Comparison of ENCODE assay signal across 1 mouse cellular context in the genomic region with DNA sequence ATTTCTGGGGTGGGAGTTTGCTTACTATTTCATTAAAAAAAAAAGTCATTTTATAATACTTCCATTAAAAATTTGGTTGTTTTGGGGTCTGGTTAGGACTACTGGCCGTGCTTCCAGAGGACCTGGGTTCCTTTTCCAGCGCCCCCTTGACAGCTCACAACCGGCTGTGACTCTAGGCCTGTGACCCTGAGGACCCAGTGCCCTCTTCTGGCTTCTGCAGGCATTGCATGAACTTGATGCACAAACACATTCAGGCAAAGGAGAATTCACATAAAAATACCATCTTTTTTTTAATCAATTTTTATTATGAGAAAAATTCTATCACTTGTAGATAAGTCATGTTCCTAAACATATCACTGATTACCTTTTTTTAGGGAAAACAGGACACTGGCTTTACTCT. TPM values are rescaled to one million over a fixed set of nuclear protein-coding genes. Genes with fewer than 3 reads are reported as not detected.
"Had no signal": no experiment of that assay in that cellular context is flagged by ENCODE, and none has a peak within 500 bp of the region (broad histone marks: within the 10 kb centered on the region; RNA-seq: fewer than 3 reads in every experiment).

No protein-coding gene starts in this region.

RNA-seq across cellular contexts. Expression of a gene that starts 12.6 kb away (rescaled TPM):
- total RNA-seq: megakaryocyte progenitor cell, adult 5-6 weeks had no signal
